Mouse (Mus musculus): ENCODE measurements around the gene Omt2a.
A peak's percentile ranks its signal among the peaks of the same experiment; 100 is the strongest.
"Not testable (repeated sequence)": the region's sequence is repeated elsewhere in the genome, so short reads cannot be mapped to it uniquely, and the experiment has no call there.

DNA sequence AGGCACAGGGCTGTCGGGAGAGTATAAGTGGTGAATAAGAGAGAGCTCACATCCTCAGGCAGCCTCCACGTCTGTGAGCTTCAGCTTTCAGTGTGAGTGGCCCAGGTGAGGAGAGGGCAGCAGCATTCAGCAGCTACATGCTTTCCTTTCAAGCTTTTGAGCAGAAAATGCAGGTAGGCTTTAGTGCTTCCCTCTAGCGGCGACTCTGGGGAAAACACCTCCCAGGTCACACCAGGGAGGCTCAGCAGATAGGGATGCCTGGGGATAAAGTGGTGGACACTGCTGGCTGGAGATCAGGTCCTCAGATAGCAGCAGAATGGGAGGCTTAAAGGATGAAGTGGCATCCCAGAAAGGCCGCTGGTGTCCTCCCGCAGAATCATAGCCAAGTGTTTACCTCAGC is 18.5 kb downstream of the Omt2a start:
- peak; percentile 72 for TF ChIP-seq CTCF (IDR thresholded peaks at IDR 0.05; ENCODE audit: insufficient read depth, low read length)
- not testable (repeated sequence) for TF ChIP-seq POLR2A (IDR thresholded peaks at IDR 0.05; ENCODE audit: borderline replicate concordance, extremely low read depth, low read depth, low read length)

All from lung, adult 2 months (tissue).